Mouse (Mus musculus): Measurements from ENCODE around the gene Fam186a. TPM values are rescaled to one million over a fixed set of nuclear protein-coding genes. Genes with fewer than 3 reads are reported as not detected.

The Fam186a gene
- total and polyA plus RNA-seq, 3 experiments, result not detected

DNA sequence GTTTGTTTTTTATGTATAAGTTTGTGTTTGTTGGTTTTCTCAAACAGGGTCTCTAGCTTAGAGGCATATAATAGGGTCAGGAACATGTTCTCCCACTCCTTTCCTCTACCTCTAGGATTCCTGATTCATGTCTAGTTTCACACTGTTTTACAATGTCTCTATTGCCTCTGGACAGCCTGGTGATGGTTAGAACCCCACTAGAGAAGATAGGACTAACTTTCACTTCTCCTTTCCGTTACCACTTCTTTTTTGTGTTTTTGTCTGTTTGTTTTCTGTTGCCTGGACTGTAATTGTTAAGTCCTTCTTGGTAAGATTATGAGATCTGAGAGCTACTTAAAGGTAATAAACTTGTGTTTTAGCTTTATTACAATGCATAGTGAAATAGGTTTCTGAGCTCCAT lies 32.5 kb upstream of the Fam186a start:
- no peaks in the 10 kb centered on the region for H3K79me2 ChIP-seq (ENCODE audit: control insufficient read depth, insufficient read depth, low read length, poor library complexity)
- DNase-seq (ENCODE audit: low read depth, low spot score), result no peak
- H3K9ac ChIP-seq (ENCODE audit: control insufficient read depth, low read depth, low read length, poor library complexity, severe bottlenecking), result no peak overlapping the region
- no peak overlapping the region for H3K4me3 ChIP-seq (ENCODE audit: control insufficient read depth in 1 of 2, insufficient read depth in 1 of 2, low read depth in 2 of 2, low read length in 2 of 2)
- H3K27me3 ChIP-seq (ENCODE audit: control insufficient read depth in 1 of 2, insufficient read depth in 2 of 2, low read length in 2 of 2), result no peaks in the 10 kb centered on the region
- H3K9me3 ChIP-seq (replicated peaks; ENCODE audit: insufficient read depth, low read length), result no peaks in the 10 kb centered on the region
- no peak for TF ChIP-seq RCOR1 (IDR thresholded peaks at IDR 0.05; ENCODE audit: low read depth, low read length)
- no peak for TF ChIP-seq EP300 (IDR thresholded peaks at IDR 0.05; ENCODE audit: low read depth in 1 of 2, low read length in 2 of 2)
- TF ChIP-seq MEF2A (IDR thresholded peaks at IDR 0.05; ENCODE audit: extremely low read depth, insufficient replicate concordance, low read depth, low read length, poor library complexity, severe bottlenecking), result no peak
- no peak for TF ChIP-seq MXI1 (IDR thresholded peaks at IDR 0.05; ENCODE audit: low read depth, low read length)
- TF ChIP-seq GABPA (IDR thresholded peaks at IDR 0.05; ENCODE audit: low read depth, low read length), result no peak
- TF ChIP-seq POLR2AphosphoS5 (IDR thresholded peaks at IDR 0.05; ENCODE audit: borderline replicate concordance, low read depth, low read length), result no peak
- H3K4me1 ChIP-seq (ENCODE audit: control insufficient read depth in 1 of 2, insufficient read depth in 2 of 2, low read length in 2 of 2), result no peaks in the 10 kb centered on the region
- peaks cover 0 to 61% of the 10 kb centered on the region in 2 experiments; a peak in 3 of 4 replicates for H3K36me3 ChIP-seq (ENCODE audit: control insufficient read depth in 1 of 2, insufficient read depth in 2 of 2, low read length in 2 of 2)
- H3K27ac ChIP-seq (ENCODE audit: control insufficient read depth, low read depth, low read length), result no peak overlapping the region

DNA sequence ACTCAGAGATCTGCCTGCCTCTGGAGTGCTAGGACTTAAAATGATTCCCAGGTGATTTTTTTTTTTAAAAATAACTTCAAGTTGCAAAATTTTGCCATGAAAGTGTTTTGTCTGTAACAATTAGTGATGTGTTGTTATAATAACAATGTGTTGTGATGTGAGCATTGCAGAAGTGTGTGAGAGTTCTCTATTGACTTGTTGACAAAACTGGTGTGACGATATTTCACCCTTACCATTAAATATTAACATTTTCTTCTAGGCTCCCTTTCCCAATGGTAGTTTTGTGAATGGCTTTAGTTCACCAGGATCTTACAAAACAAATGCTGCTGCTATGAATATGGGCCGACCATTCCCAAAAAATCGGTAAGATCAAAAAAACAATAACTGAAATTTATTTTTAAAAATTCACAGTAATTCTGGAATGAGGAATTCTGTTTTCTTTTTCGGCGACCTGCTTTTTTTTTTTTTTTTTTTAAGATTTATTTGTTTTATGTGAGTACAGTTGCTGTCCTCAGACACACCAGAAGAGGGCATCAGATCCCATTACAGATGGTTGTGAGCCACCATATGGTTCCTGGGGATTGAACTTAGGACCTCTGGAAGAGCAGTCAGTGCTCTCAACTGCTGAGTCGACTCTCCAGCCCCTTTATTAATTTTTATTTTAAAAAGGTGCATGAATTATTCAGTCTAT lies 30.4 kb upstream of the Fam186a start:
- Histone ChIP-seq H3K27me3 (ENCODE audit: control insufficient read depth in 1 of 2, insufficient read depth in 2 of 2, low read length in 2 of 2) (no peaks in the 10 kb centered on the region), H3K9me3 (replicated peaks; ENCODE audit: insufficient read depth, low read length) (no peaks in the 10 kb centered on the region), H3K4me1 (ENCODE audit: control insufficient read depth in 1 of 2, insufficient read depth in 2 of 2, low read length in 2 of 2) (no peaks in the 10 kb centered on the region), H3K4me3 (ENCODE audit: control insufficient read depth in 1 of 2, insufficient read depth in 1 of 2, low read depth in 2 of 2, low read length in 2 of 2) (no peak overlapping the region), H3K79me2 (ENCODE audit: control insufficient read depth, insufficient read depth, low read length, poor library complexity) (no peaks in the 10 kb centered on the region), H3K27ac (ENCODE audit: control insufficient read depth, low read depth, low read length) (no peak overlapping the region), H3K9ac (ENCODE audit: control insufficient read depth, low read depth, low read length, poor library complexity, severe bottlenecking) (no peak overlapping the region), H3K36me3 (ENCODE audit: control insufficient read depth in 1 of 2, insufficient read depth in 2 of 2, low read length in 2 of 2) (peaks cover 0 to 65% of the 10 kb centered on the region in 2 experiments; a peak in 3 of 4 replicates)
- TF ChIP-seq ZNF384 (IDR thresholded peaks at IDR 0.05; ENCODE audit: low read depth, low read length), result peak; percentile 61; the same call in 1 of the 2 replicates
- TF ChIP-seq NELFE (IDR thresholded peaks at IDR 0.05; ENCODE audit: low read depth, low read length), result no peak
- DNase-seq (ENCODE audit: low read depth, low spot score), result no peak

DNA sequence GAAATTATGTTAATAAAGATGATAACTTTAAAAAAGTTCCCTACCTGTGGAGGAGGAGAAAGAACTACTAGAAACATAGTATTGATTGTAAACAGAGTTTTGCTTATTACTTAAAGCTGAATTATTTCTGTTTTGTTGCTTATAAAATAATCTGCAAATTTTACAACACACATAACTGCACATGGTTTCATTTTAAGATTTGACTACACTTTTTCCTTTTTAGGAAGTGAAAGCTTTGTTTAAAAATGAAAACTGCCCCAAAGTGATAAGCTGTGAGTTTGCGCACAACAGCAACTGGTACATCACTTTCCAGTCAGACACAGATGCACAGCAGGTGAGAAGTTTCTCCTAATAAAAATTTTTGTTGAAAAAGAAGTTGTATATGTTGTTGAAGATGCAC lies 26.2 kb upstream of the Fam186a start:
- H3K4me1 ChIP-seq (ENCODE audit: control insufficient read depth in 1 of 2, insufficient read depth in 2 of 2, low read length in 2 of 2), result no peaks in the 10 kb centered on the region
- H3K9me3 ChIP-seq (replicated peaks; ENCODE audit: insufficient read depth, low read length), result no peaks in the 10 kb centered on the region
- TF ChIP-seq MAX (IDR thresholded peaks at IDR 0.05; ENCODE audit: low read length) (no peak), TBP (IDR thresholded peaks at IDR 0.05; ENCODE audit: low read depth, low read length) (no peak)
- H3K27me3 ChIP-seq (ENCODE audit: control insufficient read depth in 1 of 2, insufficient read depth in 2 of 2, low read length in 2 of 2), result no peaks in the 10 kb centered on the region
- no peak overlapping the region for H3K4me3 ChIP-seq (ENCODE audit: control insufficient read depth in 1 of 2, insufficient read depth in 1 of 2, low read depth in 2 of 2, low read length in 2 of 2)
- no peak for DNase-seq (ENCODE audit: low read depth, low spot score)
- peaks cover 0 to 77% of the 10 kb centered on the region in 2 experiments; a peak in 2 of 4 replicates for H3K36me3 ChIP-seq (ENCODE audit: control insufficient read depth in 1 of 2, insufficient read depth in 2 of 2, low read length in 2 of 2)
- peaks cover 2% of the 10 kb centered on the region; the same call in 1 of the 2 replicates for H3K79me2 ChIP-seq (ENCODE audit: control insufficient read depth, insufficient read depth, low read length, poor library complexity)
- H3K27ac ChIP-seq (ENCODE audit: control insufficient read depth, low read depth, low read length), result no peak overlapping the region
- H3K9ac ChIP-seq (ENCODE audit: control insufficient read depth, low read depth, low read length, poor library complexity, severe bottlenecking), result no peak overlapping the region

Measured in MEL (cell line).